Mouse (Mus musculus) gastrocnemius, postnatal 4 days (tissue): Measurements from ENCODE around the gene Baiap2l1. TPM values are rescaled to one million over a fixed set of nuclear protein-coding genes. Genes with fewer than 3 reads are reported as not detected.
A peak's percentile ranks its signal among the peaks of the same experiment; 100 is the strongest.

Experiments
- DNase-seq, 2 experiments: peaks; one replicate each; pipeline ENCODE4 v3.0.0; 2021 to 2022; ENCODE audit warnings: low spot score in 2 of 2, mixed read lengths in 2 of 2
- total RNA-seq, 2 experiments: library from RNA; stranded (reverse); gene quantifications; 2 replicates each; pipeline ENCODE4 v1.2.3; 2021

The Baiap2l1 gene
- total RNA-seq, 2 experiments from 2014 or later: 5.7 to 7.1 TPM

- DNase-seq: no peak
Observed at GRCm38 (mm10) chr5:144232531-144232930, 125.4 kb downstream of the Baiap2l1 start.

GRCm38 (mm10) chr5:144231410-144231809 lies 126.5 kb downstream of the Baiap2l1 start:
- no peak for DNase-seq

DNA sequence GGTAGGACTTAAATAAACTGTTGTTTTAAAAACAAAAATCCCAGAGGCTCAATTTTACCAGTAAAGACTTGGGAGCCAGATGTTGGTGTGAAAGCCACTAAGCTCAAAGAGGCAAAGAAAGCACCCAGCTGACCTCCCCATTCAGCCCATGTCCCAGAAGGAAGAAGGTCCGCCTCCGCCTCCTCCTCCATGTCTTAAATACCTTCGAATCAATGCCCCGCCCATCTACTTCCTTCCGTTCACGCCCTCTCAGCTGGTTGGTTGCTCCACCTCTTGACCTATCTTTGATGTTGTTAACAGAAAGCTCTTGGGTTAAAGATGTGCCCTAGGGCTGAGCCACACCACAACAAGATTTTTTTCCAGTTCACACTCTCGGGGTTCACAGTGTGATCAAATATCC lies 127.7 kb downstream of the Baiap2l1 start:
- DNase-seq: no peak

DNA sequence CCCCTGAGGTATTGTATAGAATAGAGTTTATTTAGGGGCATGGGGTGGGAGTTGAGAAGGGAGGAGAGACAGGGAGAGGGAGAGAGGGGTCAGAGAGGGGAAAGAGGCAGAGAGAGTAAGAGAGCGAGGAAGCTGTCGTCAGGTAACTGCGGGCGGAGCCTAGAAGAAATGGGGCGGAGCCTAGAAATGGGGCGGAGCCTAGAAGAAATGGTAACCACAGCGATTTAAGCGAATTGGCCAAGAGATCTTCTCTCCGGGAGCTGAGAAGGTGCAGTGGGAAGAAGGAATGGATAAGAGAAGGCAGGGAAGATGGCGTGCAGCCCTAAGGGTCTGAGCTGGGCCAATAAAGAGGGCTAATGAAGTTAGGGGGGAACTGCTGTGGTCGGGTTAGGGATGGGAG lies 131.7 kb downstream of the Baiap2l1 start:
- DNase-seq: no peak

- no peak for DNase-seq
Observed at GRCm38 (mm10) chr5:144223899-144224816, 133.8 kb downstream of the Baiap2l1 start.

GRCm38 (mm10) chr5:144223503-144223862 lies 134.4 kb downstream of the Baiap2l1 start, which contains the start of gene Tecpr1:
Gene Tecpr1 (minus strand): TSS chr5:144223615.
- DNase-seq: peak; percentile 92 to 95

GRCm38 (mm10) chr5:144222811-144223502 lies 135.0 kb downstream of the Baiap2l1 start:
- no peak for DNase-seq

GRCm38 (mm10) chr5:144221305-144221704 lies 136.6 kb downstream of the Baiap2l1 start:
- no peak for DNase-seq

DNA sequence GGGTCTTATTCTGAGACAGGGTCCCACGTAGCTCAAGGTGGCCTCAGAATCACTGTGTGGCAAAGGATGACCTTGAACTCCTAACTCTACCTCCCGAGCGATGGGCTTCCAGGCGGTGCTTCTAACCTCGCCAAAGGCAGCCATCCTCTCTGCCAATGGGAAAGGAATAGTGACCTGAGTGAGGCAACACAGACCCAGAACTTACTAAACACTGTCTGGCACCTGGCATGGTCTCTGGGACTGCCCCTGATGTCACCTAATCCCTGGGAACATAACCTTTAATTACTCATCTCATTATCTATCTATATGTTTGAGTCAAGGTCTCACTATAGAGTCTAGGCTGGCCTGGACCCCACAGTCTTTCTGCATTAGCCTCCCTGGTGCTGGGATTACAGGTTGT lies 138.0 kb downstream of the Baiap2l1 start:
- no peak for DNase-seq

DNA sequence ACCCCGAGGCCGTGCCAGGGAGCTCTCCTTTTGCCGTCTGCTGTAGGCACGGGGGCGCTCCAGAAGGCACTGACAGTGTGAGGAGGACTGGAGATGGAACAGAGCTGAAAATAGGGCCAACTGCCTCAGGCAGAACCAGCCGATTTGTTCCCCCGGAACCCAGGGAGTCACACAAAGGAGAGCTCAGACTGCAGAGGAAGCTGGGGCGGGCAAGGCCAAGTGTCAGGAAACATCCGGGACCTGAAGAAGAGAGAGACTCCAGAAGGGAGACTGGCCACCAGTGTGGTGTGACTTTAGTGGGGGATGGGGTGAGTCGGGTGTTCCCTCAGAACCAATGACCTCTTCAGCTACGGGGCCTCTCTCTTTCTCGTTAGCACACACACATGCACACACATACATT lies 138.6 kb downstream of the Baiap2l1 start:
- DNase-seq: no peak

GRCm38 (mm10) chr5:144218061-144218460 lies 139.9 kb downstream of the Baiap2l1 start:
- no peak for DNase-seq

- DNase-seq: no peak
Observed at GRCm38 (mm10) chr5:144215992-144216391, 141.9 kb downstream of the Baiap2l1 start.

Other genes starting within 250 kb of the Baiap2l1 start
- gene Bhlha15, start 167.8 kb downstream of the Baiap2l1 start, total RNA-seq: not detected
- gene Tecpr1, start 134.5 kb downstream of the Baiap2l1 start, total RNA-seq: 10 to 100 TPM; 27.5 to 28.6 TPM
- gene Bri3, start 113.7 kb downstream of the Baiap2l1 start, total RNA-seq: 10 to 100 TPM; 59.4 to 62.4 TPM
- under 1 TPM; 0.36 to 0.59 TPM for gene Nptx2, start 187.8 kb upstream of the Baiap2l1 start, total RNA-seq